In the genomic region with DNA sequence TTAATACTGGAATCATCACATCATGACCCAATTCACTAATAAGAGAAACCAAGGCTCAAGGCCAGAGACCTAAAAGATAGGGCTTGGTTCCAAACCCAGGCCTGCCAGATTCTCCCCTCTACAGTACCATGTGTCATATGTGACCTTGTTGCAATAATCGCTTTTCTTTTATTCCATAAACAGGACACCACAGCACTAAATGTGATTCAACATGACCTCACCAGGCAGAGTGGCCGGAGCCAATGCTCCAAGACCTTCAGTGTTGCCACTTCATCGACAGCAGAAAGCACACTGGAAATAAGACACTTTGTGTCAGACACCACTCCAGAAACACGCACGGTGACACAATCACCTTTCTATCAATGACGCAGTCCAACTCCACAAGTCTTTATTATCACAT, we compare ENCODE assay signal across 28 mouse cellular contexts.
DNase-seq lines count a peak whose midpoint lies in the region; ATAC-seq and TF ChIP-seq lines count a peak whose summit lies in the region.
"Had no signal": no experiment of that assay in that cellular context is flagged by ENCODE, and none has a peak within 500 bp of the region (broad histone marks: within the 10 kb centered on the region; RNA-seq: fewer than 3 reads in every experiment).

No protein-coding gene starts in this region.

- H3K27me3 ChIP-seq in heart, adult 2 months (ENCODE audit: control insufficient read depth, insufficient read depth, low read length) = no peaks in the 10 kb centered on the region
- no peaks in the 10 kb centered on the region for H3K27me3 ChIP-seq in heart, postnatal 0 days (ENCODE audit: control insufficient read depth, insufficient read depth, low read length)
- H3K27me3 ChIP-seq: embryonic facial prominence, embryonic 15.5 days; kidney, embryonic 15.5 days; megakaryocyte, embryonic 14.5 days; neural tube, embryonic 15.5 days; Patski had no signal

- H3K4me1 ChIP-seq in heart, adult 2 months (ENCODE audit: control insufficient read depth, insufficient read depth, low read length) = peaks cover 2% of the 10 kb centered on the region
- H3K4me1 ChIP-seq in heart, postnatal 0 days (ENCODE audit: control insufficient read depth, insufficient read depth) = peaks cover 13% of the 10 kb centered on the region; the same call in 1 of the 2 replicates
- H3K4me1 ChIP-seq: embryonic facial prominence, embryonic 15.5 days; kidney, embryonic 15.5 days; megakaryocyte, embryonic 14.5 days had no signal

- peak overlapping the region; percentile 49 for H3K27ac ChIP-seq in heart, adult 2 months
- H3K27ac ChIP-seq in heart, postnatal 0 days (ENCODE audit: low read depth) = peak overlapping the region; percentile 22
- H3K27ac ChIP-seq: embryonic facial prominence, embryonic 15.5 days; kidney, embryonic 15.5 days; left cerebral cortex, adult 2 months; neural tube, embryonic 15.5 days had no signal

- TF ChIP-seq POLR2A in heart, adult 2 months (IDR thresholded peaks at IDR 0.05; ENCODE audit: insufficient read depth, low read depth, low read length) = no peak

- no peak overlapping the region for H3K4me2 ChIP-seq in heart, postnatal 0 days (ENCODE audit: low read depth, low read length)
- H3K4me2 ChIP-seq: embryonic facial prominence, embryonic 15.5 days; kidney, embryonic 15.5 days; neural tube, embryonic 15.5 days had no signal

- H3K79me2 ChIP-seq in heart, adult 2 months (replicated peaks; ENCODE audit: control insufficient read depth, insufficient read depth, low read length) = no peaks in the 10 kb centered on the region

- TF ChIP-seq EP300 in heart, adult 2 months (IDR thresholded peaks at IDR 0.05; ENCODE audit: insufficient read depth, low read depth, low read length) = no peak
- TF ChIP-seq EP300 in heart, postnatal 0 days (IDR thresholded peaks at IDR 0.05; ENCODE audit: low read depth) = no peak

- H3K9ac ChIP-seq in heart, adult 2 months (ENCODE audit: low read depth, low read length) = no peak overlapping the region
- H3K9ac ChIP-seq in heart, postnatal 0 days (replicated peaks; ENCODE audit: low read depth, low read length) = no peak overlapping the region
- H3K9ac ChIP-seq: embryonic facial prominence, embryonic 15.5 days; forebrain, postnatal 0 days; kidney, embryonic 15.5 days; liver, postnatal 0 days; neural tube, embryonic 15.5 days had no signal

- peaks cover 12% of the 10 kb centered on the region for H3K36me3 ChIP-seq in heart, adult 2 months (ENCODE audit: control insufficient read depth, insufficient read depth, low read length)
- H3K36me3 ChIP-seq in heart, postnatal 0 days (replicated peaks; ENCODE audit: control insufficient read depth, insufficient read depth, low read length) = peaks cover 30% of the 10 kb centered on the region
- H3K36me3 ChIP-seq: neural tube, embryonic 15.5 days had no signal

- peak; percentile 65 to 83 for DNase-seq in adrenal gland, adult (ENCODE audit: inconsistent age in 2 of 2, low spot score in 1 of 2)
- DNase-seq in adrenal gland, adult 18-20 months (ENCODE audit: low spot score in 2 of 2) = no peak
- DNase-seq in heart, adult 2 months = peak in 1 of 2 experiments; percentile 17
- no peak for DNase-seq in heart, postnatal 4 days
- DNase-seq in adrenal gland, adult 8-10 months = peak; percentile 75
- DNase-seq in heart, postnatal 0 days (ENCODE audit: low spot score) = no peak
- no peak for DNase-seq in ovary, postnatal 14 days (ENCODE audit: low spot score)
- DNase-seq: forebrain, postnatal 0 days; gastrocnemius, postnatal 36 days; kidney, postnatal 4 days; layer of hippocampus, adult 9-11 months; left cerebral cortex, postnatal 4 days; liver, postnatal 0 days; lung, postnatal 10 days; midbrain, embryonic 14.5 days; right cerebral cortex, postnatal 14 days; thymus, postnatal 14 days had no signal

- intact Hi-C loops in heart, adult 2 months (cut with DNase I) = no loop called here

- H3K9me3 ChIP-seq in heart, postnatal 0 days (replicated peaks; ENCODE audit: control insufficient read depth, low read length) = no peaks in the 10 kb centered on the region
- H3K9me3 ChIP-seq: embryonic facial prominence, embryonic 15.5 days; kidney, embryonic 15.5 days; megakaryocyte, embryonic 14.5 days; neural tube, embryonic 15.5 days had no signal

- WGBS in heart, adult 2 months = 65% methylated on average over 6 of the region's 6 CpGs
- 68% methylated on average over 6 of the region's 6 CpGs for WGBS in heart, postnatal 0 days

- TF ChIP-seq CTCF in heart, adult 2 months (IDR thresholded peaks at IDR 0.05) = no peak
- no peak for TF ChIP-seq CTCF in heart, postnatal 0 days (IDR thresholded peaks at IDR 0.05; ENCODE audit: low read depth)

- H3K4me3 ChIP-seq in heart, adult 2 months = no peak overlapping the region
- H3K4me3 ChIP-seq in heart, postnatal 0 days (ENCODE audit: low read depth, low read length) = no peak overlapping the region
- H3K4me3 ChIP-seq: embryonic facial prominence, embryonic 15.5 days; kidney, embryonic 15.5 days; left cerebral cortex, adult 2 months; megakaryocyte, embryonic 14.5 days; myocyte; neural tube, embryonic 15.5 days had no signal

- ATAC-seq in heart, postnatal 0 days (ENCODE audit: insufficient read depth, low read depth) = no peak
- no peak for ATAC-seq in granulocyte monocyte progenitor cell, adult 5-6 weeks (replicated peaks; ENCODE audit: poor library complexity, severe bottlenecking)
- ATAC-seq: activated CD4-positive, CD25-positive, alpha-beta regulatory T cell, adult 4 months; forebrain, postnatal 0 days; hindbrain, embryonic 16.5 days; intestine, embryonic 16.5 days; liver, postnatal 0 days; Patski had no signal

Comparison
In these comparisons a context has a peak if more than half of its experiments do, and no peak if none do; other contexts are left out.
1. DNase-seq: peak in adrenal gland, adult (2 of 2) and adrenal gland, adult 8-10 months (single experiment); none in adrenal gland, adult 18-20 months (0 of 2), heart, postnatal 4 days (single experiment), heart, postnatal 0 days (single experiment) and ovary, postnatal 14 days (single experiment).